Mouse (Mus musculus) small intestine, adult 2 months (tissue): ENCODE results near the gene Aldh2.
"Not testable (repeated sequence)": the region's sequence is repeated elsewhere in the genome, so short reads cannot be mapped to it uniquely, and the experiment has no call there.

Source experiments
- CTCF ChIP-seq: fragments of 200-500 bp; IDR thresholded peaks from 2 replicates; pipeline ENCODE4 v1.5.1; 2012; ENCODE audit warnings: low read depth, mild to moderate bottlenecking, control low read depth, inconsistent platforms, low read length, moderate library complexity, mixed read lengths; ENCODE audit not compliant: insufficient replicate concordance, insufficient read length; ENCODE audit errors: extremely low read depth
- POLR2A ChIP-seq: fragments of 200-500 bp; IDR thresholded peaks from 2 replicates; pipeline ENCODE4 v1.6.1; 2012; ENCODE audit warnings: low read depth, mild to moderate bottlenecking, control low read depth, inconsistent platforms, low read length, moderate library complexity

GRCm38 (mm10) chr5:121631106-121631647, 37.6 kb upstream of the Aldh2 start:
- not testable (repeated sequence) for TF ChIP-seq CTCF, POLR2A
